Mouse (Mus musculus) lung, embryonic 14.5 days (tissue): Measurements from ENCODE around the gene St5. TPM values are rescaled to one million over a fixed set of nuclear protein-coding genes. Genes with fewer than 3 reads are reported as not detected.

Source experiments
- ATAC-seq: fragments of 200-750 bp; cut with Nextera tagmentation; 2 replicates; pipeline ENCODE4 v1.8.0; 2017; ENCODE audit warnings: mild to moderate bottlenecking, moderate TSS enrichment, moderate library complexity; ENCODE audit not compliant: insufficient read depth
- DNase-seq: peaks from one replicate; pipeline ENCODE4 v3.0.0-alpha.2; 2015
- H3K27ac ChIP-seq: fragments of 300-500 bp; sonication (generic); 2 replicates; pipeline ENCODE4 v1.5.1; 2014; ENCODE audit warnings: low read depth, mild to moderate bottlenecking, moderate library complexity
- H3K27me3 ChIP-seq: fragments of 300-500 bp; sonication (generic); 2 replicates; pipeline ENCODE4 v1.6.1; 2014; ENCODE audit warnings: low read length, control low read depth; ENCODE audit not compliant: insufficient read depth
- H3K36me3 ChIP-seq: fragments of 300-500 bp; sonication (generic); 2 replicates; pipeline ENCODE4 v1.6.1; 2014; ENCODE audit warnings: control low read depth; ENCODE audit not compliant: insufficient read depth
- H3K4me1 ChIP-seq: fragments of 300-500 bp; sonication (generic); 2 replicates; pipeline ENCODE4 v1.6.1; 2014; ENCODE audit warnings: antibody characterized with exemption, control low read depth; ENCODE audit not compliant: insufficient read depth
- H3K4me2 ChIP-seq: fragments of 300-500 bp; sonication (generic); 2 replicates; pipeline ENCODE4 v1.6.1; 2014; ENCODE audit warnings: mild to moderate bottlenecking
- H3K4me3 ChIP-seq: fragments of 300-500 bp; sonication (generic); 2 replicates; pipeline ENCODE4 v1.5.1; 2014; ENCODE audit warnings: low read depth, low read length
- H3K9ac ChIP-seq: fragments of 300-500 bp; sonication (generic); 2 replicates; pipeline ENCODE4 v1.6.1; 2014
- H3K9me3 ChIP-seq: fragments of 300-500 bp; sonication (generic); 2 replicates; pipeline ENCODE4 v1.6.1; 2016; ENCODE audit warnings: low read depth, low read length, control low read depth
- CTCF ChIP-seq: IDR thresholded peaks from 2 replicates; pipeline ENCODE4 v1.5.1; 2016; ENCODE audit warnings: antibody characterized with exemption, low read depth
- WGBS: fragments of 180-500 bp; shearing (Covaris S2); extraction: QIAGEN DNeasy Blood & Tissue Kit; methylation state at CpG from one replicate; pipeline ENCODE4 v1.1.7; 2014; 5-methylcytosine and 5-hydroxymethylcytosine counted together
- polyA plus RNA-seq: library from polyadenylated mRNA; unstranded; fragments of >200 nt; fragmentation: Nextera tagmentation; extraction: Ambion mirVana; gene quantifications from 2 replicates; pipeline ENCODE4 v1.2.1, GENCODE M21; 2014

Gene St5
- polyA plus RNA-seq, 1 experiment from 2014 or later: 68.6 TPM

DNA sequence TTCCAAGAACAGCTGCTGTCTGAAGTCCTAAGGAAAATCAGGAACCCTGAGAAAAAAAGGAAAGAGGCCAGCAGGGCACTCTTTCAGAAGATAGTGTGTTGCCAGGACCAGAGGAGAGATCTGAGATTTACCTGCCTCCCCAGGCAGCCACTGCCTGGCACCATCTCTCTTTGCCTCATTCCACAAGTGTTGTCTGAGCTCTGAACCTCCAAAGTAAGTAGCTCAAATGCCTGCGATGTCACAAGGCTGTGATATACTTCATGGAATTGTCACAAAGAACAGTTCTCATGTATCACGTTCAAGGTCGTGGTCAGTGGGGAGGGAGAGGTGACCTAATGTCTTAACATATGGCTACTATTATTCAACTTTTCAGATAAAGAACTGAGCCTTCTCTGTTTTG lies 186.9 kb downstream of the St5 start:
- 77% methylated on average over 3 of the region's 3 CpGs for WGBS
- H3K27me3 ChIP-seq: no peaks in the 10 kb centered on the region
- TF ChIP-seq CTCF: no peak

GRCm38 (mm10) chr7:109511838-109512237 lies 191.6 kb downstream of the St5 start:
- no peak for DNase-seq
- 80% methylated on average over 3 of the region's 3 CpGs for WGBS
- H3K4me3 ChIP-seq: no peak overlapping the region
- H3K4me2 ChIP-seq: no peak overlapping the region
- H3K36me3 ChIP-seq: no peaks in the 10 kb centered on the region
- no peaks in the 10 kb centered on the region for H3K27me3 ChIP-seq
- H3K9me3 ChIP-seq: no peaks in the 10 kb centered on the region
- no peak for TF ChIP-seq CTCF
- no peak for ATAC-seq
- no peaks in the 10 kb centered on the region for H3K4me1 ChIP-seq
- no peak overlapping the region for H3K9ac ChIP-seq
- no peak overlapping the region for H3K27ac ChIP-seq

More for the DNA sequence above, 186.9 kb downstream of the St5 start:
- Histone ChIP-seq H3K4me2 (no peak overlapping the region), H3K9ac (no peak overlapping the region), H3K9me3 (no peaks in the 10 kb centered on the region), H3K36me3 (peaks cover 17% of the 10 kb centered on the region), H3K27ac (no peak overlapping the region), H3K4me1 (peaks cover 14% of the 10 kb centered on the region; the same call in 1 of the 2 replicates), H3K4me3 (no peak overlapping the region)
- ATAC-seq (no peak), DNase-seq (no peak)

GRCm38 (mm10) chr7:109510799-109511198 lies 192.6 kb downstream of the St5 start:
- no peak overlapping the region for H3K27ac ChIP-seq
- ATAC-seq (no peak), DNase-seq (no peak)
- TF ChIP-seq CTCF: no peak
- H3K4me2 ChIP-seq: no peak overlapping the region
- no peaks in the 10 kb centered on the region for H3K9me3 ChIP-seq
- H3K36me3 ChIP-seq: no peaks in the 10 kb centered on the region
- H3K27me3 ChIP-seq: no peaks in the 10 kb centered on the region
- H3K4me1 ChIP-seq: no peaks in the 10 kb centered on the region
- WGBS: 60% methylated on average over 2 of the region's 2 CpGs
- H3K4me3 ChIP-seq: no peak overlapping the region
- no peak overlapping the region for H3K9ac ChIP-seq

DNA sequence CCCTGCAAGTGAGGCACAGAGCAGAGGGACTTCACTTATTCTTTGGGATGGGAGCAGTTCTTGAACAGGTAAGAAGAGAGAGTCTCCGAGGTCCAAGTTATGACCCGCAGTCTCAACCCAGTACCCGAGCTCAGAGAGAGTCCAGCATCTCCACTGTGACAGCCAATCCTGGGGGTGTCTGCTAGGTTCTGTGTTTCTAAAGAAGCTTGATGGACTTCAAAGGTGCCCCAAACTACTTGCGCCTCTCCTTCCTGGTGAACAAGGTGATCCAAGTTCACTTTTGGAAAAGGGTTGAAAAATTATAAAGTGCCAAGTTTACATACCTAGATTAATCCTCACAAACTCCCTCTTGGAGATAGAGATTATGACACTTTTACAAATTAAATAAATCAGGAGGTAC lies 195.4 kb downstream of the St5 start, which contains the start of gene Trim66:
Gene Trim66, minus strand, starts transcription at position 101 of the 400 bp plus-strand sequence.
- Histone ChIP-seq H3K4me2 (no peak within 1 kb of the TSS), H3K9ac (0 out of 2 replicates have a peak within 1 kb of the TSS, but pooled peaks have one; percentile 18)

DNA sequence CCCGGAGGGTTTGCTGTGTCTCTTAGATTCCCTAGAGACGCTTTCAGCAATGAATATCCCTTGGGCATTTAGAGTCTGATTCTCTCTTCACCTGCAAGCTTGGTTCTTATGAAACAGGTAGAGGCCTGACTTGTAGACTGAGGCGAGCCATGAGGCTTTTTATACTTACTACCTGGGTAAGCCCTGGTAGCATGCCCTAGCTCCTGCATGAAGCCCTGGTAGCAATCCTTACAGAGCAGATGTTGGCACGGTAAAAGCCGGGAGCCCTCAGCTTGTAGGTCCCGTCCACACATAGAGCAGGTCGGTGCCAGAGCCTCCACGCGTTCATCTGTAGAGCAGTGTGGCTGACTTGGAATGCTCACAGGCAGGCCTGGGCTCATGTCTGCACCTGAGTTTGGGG lies 195.8 kb downstream of the St5 start:
- no peak overlapping the region for H3K9ac ChIP-seq
- H3K27me3 ChIP-seq: no peaks in the 10 kb centered on the region
- WGBS: 48% methylated on average over 9 of the region's 9 CpGs
- no peak for DNase-seq
- H3K36me3 ChIP-seq: no peaks in the 10 kb centered on the region
- ATAC-seq: no peak
- no peak overlapping the region for H3K4me3 ChIP-seq
- H3K4me1 ChIP-seq: no peaks in the 10 kb centered on the region
- no peak overlapping the region for H3K27ac ChIP-seq
- no peak for TF ChIP-seq CTCF
- no peak overlapping the region for H3K4me2 ChIP-seq
- no peaks in the 10 kb centered on the region for H3K9me3 ChIP-seq

More for the DNA sequence above, 195.4 kb downstream of the St5 start, which contains the start of gene Trim66:
- H3K9me3 ChIP-seq: no peaks in the 10 kb centered on the region
- DNase-seq (no peak), ATAC-seq (no peak)
- H3K4me1 ChIP-seq: no peaks in the 10 kb centered on the region
- no peaks in the 10 kb centered on the region for H3K36me3 ChIP-seq
- TF ChIP-seq CTCF: no peak
- 80% methylated on average over 4 of the region's 4 CpGs for WGBS
- H3K27ac ChIP-seq: no peak within 1 kb of the TSS
- H3K27me3 ChIP-seq: no peaks in the 10 kb centered on the region
- H3K4me3 ChIP-seq: no peak within 1 kb of the TSS

GRCm38 (mm10) chr7:109507119-109507518 lies 196.3 kb downstream of the St5 start:
- H3K9ac ChIP-seq: 0 out of 2 replicates have a peak overlapping the region, but pooled peaks have one; percentile 18
- ATAC-seq: peak; percentile 54; the same call in 1 of the 2 replicates

DNA sequence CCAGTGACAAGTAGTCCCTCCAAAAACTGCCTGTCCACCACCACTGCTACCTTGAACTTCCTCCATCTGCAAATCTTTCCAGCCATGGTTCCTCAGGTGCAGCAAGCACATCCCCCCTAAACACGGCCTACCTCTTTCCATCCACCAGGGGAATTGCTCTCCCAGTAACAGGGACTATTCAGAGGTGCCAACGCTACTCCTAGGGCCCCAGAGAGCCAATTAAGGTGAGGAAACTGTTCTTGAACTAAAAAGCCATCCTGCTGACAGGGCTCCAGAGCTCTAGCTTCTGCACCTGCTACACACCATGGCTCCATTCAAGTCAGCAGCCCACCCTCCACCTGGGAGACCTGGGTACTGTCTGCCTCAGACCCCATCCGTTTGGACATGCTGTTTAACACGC lies 205.9 kb downstream of the St5 start:
- 63% methylated on average over 4 of the region's 4 CpGs for WGBS
- TF ChIP-seq CTCF: no peak
- no peak overlapping the region for H3K4me3 ChIP-seq

More at GRCm38 (mm10) chr7:109507119-109507518, 196.3 kb downstream of the St5 start:
- Histone ChIP-seq H3K27me3 (no peaks in the 10 kb centered on the region), H3K4me2 (no peak overlapping the region), H3K4me1 (no peaks in the 10 kb centered on the region), H3K4me3 (no peak overlapping the region), H3K36me3 (no peaks in the 10 kb centered on the region), H3K9me3 (no peaks in the 10 kb centered on the region), H3K27ac (no peak overlapping the region)
- no peak for TF ChIP-seq CTCF
- 8% methylated on average over 8 of the region's 8 CpGs for WGBS
- peak; percentile 42 for DNase-seq

More for the DNA sequence above, 205.9 kb downstream of the St5 start:
- no peak for DNase-seq
- Histone ChIP-seq H3K4me1 (no peaks in the 10 kb centered on the region), H3K27me3 (no peaks in the 10 kb centered on the region), H3K9me3 (no peaks in the 10 kb centered on the region), H3K9ac (no peak overlapping the region), H3K36me3 (no peaks in the 10 kb centered on the region), H3K27ac (no peak overlapping the region), H3K4me2 (no peak overlapping the region)
- ATAC-seq: no peak
